Mouse (Mus musculus) c-Kit-positive CD71-positive TER-119-negative erythroid progenitor cells, embryonic 14.5 days (primary cell): ENCODE results near the gene Zfyve27.

ENCODE experiments used
- DNase-seq: peaks from one replicate; pipeline ENCODE4 v3.0.0-alpha.2; 2013; ENCODE audit warnings: low read depth

The Zfyve27 gene

GRCm38 (mm10) chr19:42238341-42238715 is 74.6 kb downstream of the Zfyve27 start:
- no peak for DNase-seq

- no peak for DNase-seq
These were observed 77.1 kb downstream of the Zfyve27 start for GRCm38 (mm10) chr19:42240881-42241280.

GRCm38 (mm10) chr19:42243401-42243800 is 79.7 kb downstream of the Zfyve27 start:
- no peak for DNase-seq
